Mouse (Mus musculus) stomach, postnatal 0 days (tissue): Measurements from ENCODE around the gene Tmem8. TPM values are rescaled to one million over a fixed set of nuclear protein-coding genes. Genes with fewer than 3 reads are reported as not detected.
"Not testable (repeated sequence)": the region's sequence is repeated elsewhere in the genome, so short reads cannot be mapped to it uniquely, and the experiment has no call there.

Experiments
- ATAC-seq: fragments of 200-750 bp; cut with Nextera tagmentation; 2 replicates; pipeline ENCODE4 v1.8.0; 2017; ENCODE audit not compliant: low FRiP score, low TSS enrichment
- DNase-seq: peaks from one replicate; pipeline ENCODE4 v3.0.0-alpha.2; 2016; ENCODE audit warnings: low spot score
- H3K27ac ChIP-seq: fragments of 300-500 bp; sonication (generic); replicated peaks from 2 replicates; pipeline ENCODE4 v1.5.1; 2014; ENCODE audit warnings: mild to moderate bottlenecking, control low read depth
- H3K27me3 ChIP-seq: fragments of 300-500 bp; sonication (generic); 2 replicates; pipeline ENCODE4 v1.6.1; 2014; ENCODE audit warnings: low read length; ENCODE audit not compliant: control insufficient read depth, insufficient read depth
- H3K36me3 ChIP-seq: fragments of 300-500 bp; sonication (generic); 2 replicates; pipeline ENCODE4 v1.6.1; 2014; ENCODE audit warnings: low read length, mixed read lengths; ENCODE audit not compliant: control insufficient read depth, insufficient read depth
- H3K4me1 ChIP-seq: fragments of 300-500 bp; sonication (generic); replicated peaks from 2 replicates; pipeline ENCODE4 v1.6.1; 2014; ENCODE audit warnings: antibody characterized with exemption; ENCODE audit not compliant: control insufficient read depth, insufficient read depth
- H3K4me2 ChIP-seq: fragments of 300-500 bp; sonication (generic); replicated peaks from 2 replicates; pipeline ENCODE4 v1.6.1; 2014; ENCODE audit warnings: low read depth, mild to moderate bottlenecking, control low read depth, moderate library complexity
- H3K4me3 ChIP-seq: fragments of 300-500 bp; sonication (generic); 2 replicates; pipeline ENCODE4 v1.5.1; 2014; ENCODE audit warnings: low read depth, low read length, control low read depth
- H3K9ac ChIP-seq: fragments of 300-500 bp; sonication (generic); 2 replicates; pipeline ENCODE4 v1.6.1; 2014; ENCODE audit warnings: mild to moderate bottlenecking, low read length, control low read depth, mixed read lengths
- H3K9me3 ChIP-seq: fragments of 300-500 bp; sonication (generic); 2 replicates; pipeline ENCODE4 v1.6.1; 2016; ENCODE audit warnings: low read length; ENCODE audit not compliant: control insufficient read depth
- CTCF ChIP-seq: IDR thresholded peaks from 2 replicates; pipeline ENCODE4 v1.5.1; 2016; ENCODE audit warnings: antibody characterized with exemption, low read depth, mild to moderate bottlenecking, moderate library complexity
- EP300 ChIP-seq: optimal IDR thresholded peaks from 2 replicates; pipeline ENCODE3; 2016; ENCODE audit warnings: antibody characterized with exemption
- WGBS: fragments of 180-500 bp; shearing (Covaris S2); extraction: QIAGEN DNeasy Blood & Tissue Kit; methylation state at CpG from one replicate; pipeline ENCODE4 v1.1.7; 2014; 5-methylcytosine and 5-hydroxymethylcytosine counted together
- polyA plus RNA-seq: library from polyadenylated mRNA; unstranded; fragments of >200 nt; fragmentation: Nextera tagmentation; extraction: Ambion mirVana; gene quantifications from 2 replicates; pipeline ENCODE4 v1.2.1, GENCODE M21; 2015

Tmem8 gene
- polyA plus RNA-seq, 1 experiment from 2014 or later: 16.1 TPM

- ATAC-seq (no peak), DNase-seq (no peak)
- peak overlapping the region; percentile 65 for H3K4me3 ChIP-seq
- peaks cover 3% of the 10 kb centered on the region; the same call in 1 of the 2 replicates for H3K4me1 ChIP-seq
- WGBS: 32% methylated on average over 9 of the region's 9 CpGs
- TF ChIP-seq EP300 (no peak), CTCF (no peak)
- H3K36me3 ChIP-seq: no peaks in the 10 kb centered on the region
- H3K9me3 ChIP-seq: no peaks in the 10 kb centered on the region
- H3K27ac ChIP-seq: no peak overlapping the region
- H3K27me3 ChIP-seq: no peaks in the 10 kb centered on the region
- peak overlapping the region; percentile 93 for H3K4me2 ChIP-seq
- H3K9ac ChIP-seq: peak overlapping the region; percentile 76
These were observed 18.5 kb upstream of the Tmem8 start for GRCm38 (mm10) chr17:26094531-26095110.

DNA sequence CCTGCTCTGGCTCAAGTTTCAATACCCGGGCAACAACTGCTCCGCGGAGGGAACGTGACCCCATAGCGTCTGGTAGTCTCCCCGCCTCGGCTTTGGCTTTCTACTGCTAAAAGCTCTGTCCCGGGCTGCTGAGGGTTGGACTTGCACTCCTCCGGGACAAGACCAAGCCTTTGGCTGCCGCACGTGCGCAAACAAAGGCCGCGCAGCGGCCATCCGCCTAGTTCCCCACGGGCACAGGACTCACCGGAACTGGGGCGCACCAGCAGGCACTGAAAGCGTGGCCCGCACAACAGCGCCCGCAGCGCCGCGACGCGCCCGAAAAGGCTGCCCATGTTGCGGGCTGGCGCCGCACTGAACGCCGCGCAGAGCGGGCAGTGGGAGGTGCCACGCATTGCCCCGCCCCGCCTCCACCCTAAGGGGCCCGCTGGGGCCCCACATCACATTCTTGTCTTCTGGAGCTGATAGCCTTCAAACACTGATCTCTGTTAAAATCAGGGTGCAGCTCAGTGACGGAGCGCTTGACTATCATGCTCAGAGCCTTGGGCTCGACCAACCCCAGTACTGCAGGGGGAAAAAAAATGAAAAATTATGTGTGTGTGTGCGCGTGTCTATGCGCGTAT is 17.9 kb upstream of the Tmem8 start, which contains the start of gene Nme4:
Nme4 (minus strand) TSS at position 482 of the 620 bp plus-strand sequence.
- ATAC-seq: peak; percentile 58
- no peaks in the 10 kb centered on the region for H3K36me3 ChIP-seq
- H3K4me2 ChIP-seq: peak within 1 kb of the TSS; percentile 93
- under 1% methylated on average over 46 of the region's 47 CpGs for WGBS
- peak; percentile 75 for DNase-seq
- H3K4me3 ChIP-seq: peak within 1 kb of the TSS; percentile 65
- peak within 1 kb of the TSS; percentile 65; the same call in 1 of the 2 replicates for H3K27ac ChIP-seq
- H3K9ac ChIP-seq: peak within 1 kb of the TSS; percentile 76
- TF ChIP-seq CTCF: no peak
- TF ChIP-seq EP300: no peak
- peaks cover 3% of the 10 kb centered on the region; the same call in 1 of the 2 replicates for H3K4me1 ChIP-seq
- no peaks in the 10 kb centered on the region for H3K9me3 ChIP-seq
- H3K27me3 ChIP-seq: no peaks in the 10 kb centered on the region

- ATAC-seq (no peak), DNase-seq (no peak)
- H3K27ac ChIP-seq: no peak overlapping the region
- H3K9ac ChIP-seq: no peak overlapping the region
- peaks cover 3% of the 10 kb centered on the region; the same call in 1 of the 2 replicates for H3K4me1 ChIP-seq
- no peaks in the 10 kb centered on the region for H3K36me3 ChIP-seq
- no peak overlapping the region for H3K4me2 ChIP-seq
- no peak for TF ChIP-seq EP300
- no peak for TF ChIP-seq CTCF
- H3K9me3 ChIP-seq: no peaks in the 10 kb centered on the region
- no peak overlapping the region for H3K4me3 ChIP-seq
- no peaks in the 10 kb centered on the region for H3K27me3 ChIP-seq
- 87% methylated on average over 7 of the region's 7 CpGs for WGBS
These were observed 14.6 kb upstream of the Tmem8 start for GRCm38 (mm10) chr17:26098461-26098860.

DNA sequence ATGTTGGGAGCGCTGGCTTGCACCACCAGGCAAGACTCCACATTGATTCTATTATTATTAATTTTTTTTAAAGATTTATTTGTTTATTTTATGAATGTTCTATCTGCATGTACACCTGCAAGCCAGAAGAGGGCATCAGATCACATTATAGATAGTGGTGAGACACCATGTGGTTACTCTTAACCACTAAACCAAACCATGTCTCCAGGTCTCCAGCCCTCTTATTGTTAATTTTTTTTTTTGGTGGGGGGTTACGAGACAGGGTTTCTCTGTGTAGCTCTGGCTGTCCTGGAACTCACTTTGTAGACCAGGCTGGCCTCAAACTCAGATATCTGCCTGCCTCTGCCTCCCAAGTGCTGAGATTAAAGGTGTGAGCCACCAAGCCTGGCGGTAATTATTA is 13.8 kb upstream of the Tmem8 start:
- H3K4me3 ChIP-seq, H3K4me1 ChIP-seq, H3K36me3 ChIP-seq, H3K27ac ChIP-seq, H3K27me3 ChIP-seq, DNase-seq, ATAC-seq, H3K4me2 ChIP-seq, H3K9ac ChIP-seq, H3K9me3 ChIP-seq: not testable (repeated sequence)
- TF ChIP-seq CTCF: peak; percentile 63
- 63% methylated on average over 3 of the region's 3 CpGs for WGBS

DNA sequence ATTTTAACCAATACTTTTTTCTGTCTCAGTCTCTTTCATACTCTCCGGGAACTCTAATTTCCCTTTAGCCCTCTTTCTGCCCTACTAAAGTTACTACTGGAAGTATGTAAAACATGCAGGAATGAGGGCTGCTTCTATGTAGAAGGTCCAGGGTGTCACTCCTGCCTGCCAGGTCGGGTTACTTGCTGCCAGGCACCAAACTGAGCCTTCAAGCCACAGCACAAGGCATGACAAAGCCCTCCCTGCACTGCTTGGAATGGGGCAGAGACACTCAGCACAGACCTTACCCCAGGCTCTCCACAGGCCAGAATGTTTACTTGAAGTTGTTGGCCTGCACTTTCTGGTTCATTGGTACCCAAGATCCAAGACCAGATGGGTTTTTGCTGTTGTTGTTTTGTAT is 12.9 kb upstream of the Tmem8 start:
- no peaks in the 10 kb centered on the region for H3K4me1 ChIP-seq
- no peaks in the 10 kb centered on the region for H3K36me3 ChIP-seq
- H3K9ac ChIP-seq: no peak overlapping the region
- H3K4me2 ChIP-seq: no peak overlapping the region
- TF ChIP-seq CTCF: no peak
- TF ChIP-seq EP300: no peak
- 50% methylated on average over 2 of the region's 2 CpGs for WGBS
- no peaks in the 10 kb centered on the region for H3K27me3 ChIP-seq
- H3K9me3 ChIP-seq: no peaks in the 10 kb centered on the region
- no peak for ATAC-seq
- DNase-seq: no peak
- H3K27ac ChIP-seq: no peak overlapping the region
- no peak overlapping the region for H3K4me3 ChIP-seq

DNA sequence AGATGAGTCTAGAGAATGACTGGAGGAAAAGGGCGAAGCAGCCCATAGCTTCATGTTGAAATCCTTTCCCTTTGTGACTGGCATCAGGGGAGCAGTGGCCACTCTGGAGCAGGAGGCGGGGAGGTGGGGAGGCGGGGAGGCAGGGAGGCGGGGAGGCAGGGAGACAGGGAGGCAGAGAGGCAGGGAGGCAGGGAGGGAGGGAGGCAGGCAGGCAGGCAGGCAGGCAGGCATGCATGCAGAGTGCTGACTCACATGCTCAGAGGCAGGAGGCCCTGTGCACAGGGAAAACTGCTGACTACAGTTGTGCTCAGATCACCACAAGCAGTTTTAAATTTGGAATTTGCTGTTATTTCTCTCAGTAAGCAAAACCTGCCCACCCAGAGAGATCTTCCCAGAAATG is 11.6 kb upstream of the Tmem8 start:
- no peak for TF ChIP-seq EP300
- TF ChIP-seq CTCF: no peak
- peak; percentile 72 for ATAC-seq
- H3K27ac ChIP-seq: no peak overlapping the region
- H3K4me1 ChIP-seq: no peaks in the 10 kb centered on the region
- no peaks in the 10 kb centered on the region for H3K27me3 ChIP-seq
- no peak overlapping the region for H3K4me2 ChIP-seq
- H3K9ac ChIP-seq: no peak overlapping the region
- H3K4me3 ChIP-seq: no peak overlapping the region
- DNase-seq: peak; percentile 58
- no peaks in the 10 kb centered on the region for H3K9me3 ChIP-seq
- 52% methylated on average over 3 of the region's 4 CpGs for WGBS
- no peaks in the 10 kb centered on the region for H3K36me3 ChIP-seq
